Mouse (Mus musculus): ENCODE measurements around the gene Tbc1d13.

DNA sequence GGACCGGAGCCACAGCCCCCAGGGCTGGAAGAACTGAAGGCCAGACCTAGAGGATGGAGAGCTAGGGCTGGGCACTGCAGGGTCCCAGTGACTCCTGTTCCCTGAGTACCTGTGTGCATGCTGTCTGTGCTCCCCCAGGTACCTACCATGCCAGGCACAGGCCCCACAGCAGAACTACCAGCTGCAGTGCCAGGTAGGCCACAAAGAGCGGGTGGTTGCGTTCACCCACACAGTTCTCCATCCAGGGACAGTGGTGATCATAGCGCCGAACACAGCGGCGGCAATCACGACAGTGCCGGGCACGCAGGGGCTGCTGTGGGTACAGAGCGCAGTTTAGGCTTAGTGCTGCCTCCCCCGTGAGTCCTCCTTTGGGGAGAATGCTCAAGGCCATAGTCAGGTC, 42.0 kb upstream of the Tbc1d13 start:
- no peak for TF ChIP-seq CTCF (IDR thresholded peaks at IDR 0.05; ENCODE audit: extremely low read depth, insufficient read depth, low read length)
- TF ChIP-seq POLR2A (IDR thresholded peaks at IDR 0.05; ENCODE audit: extremely low read depth, insufficient read depth, low read length) = no peak
